Mouse (Mus musculus) CH12F3 (cell line): ENCODE results near the gene Slc25a22.
"Not testable (repeated sequence)": the region's sequence is repeated elsewhere in the genome, so short reads cannot be mapped to it uniquely, and the experiment has no call there.

Source experiments
- in situ Hi-C: fragments of 300-500 bp; cut with MboI; formaldehyde crosslinking; loops from 2 replicates; pipeline ENCODE4 v1.14.3; 2020; ENCODE audit warnings: low sequenced_read_pairs

Slc25a22 gene

GRCm38 (mm10) chr7:141459301-141459711 lies 21.6 kb upstream of the Slc25a22 start:
- in situ Hi-C loops: no loop called here

GRCm38 (mm10) chr7:141458661-141459060 lies 21.0 kb upstream of the Slc25a22 start:
- in situ Hi-C loops: no loop called here

GRCm38 (mm10) chr7:141457986-141458660 lies 20.4 kb upstream of the Slc25a22 start:
- in situ Hi-C loops: no loop called here

- in situ Hi-C loops: no loop called here
Measured at GRCm38 (mm10) chr7:141457236-141457635, 19.5 kb upstream of the Slc25a22 start.

- in situ Hi-C loops: no loop called here
Measured at GRCm38 (mm10) chr7:141456739-141457138, 19.0 kb upstream of the Slc25a22 start.

DNA sequence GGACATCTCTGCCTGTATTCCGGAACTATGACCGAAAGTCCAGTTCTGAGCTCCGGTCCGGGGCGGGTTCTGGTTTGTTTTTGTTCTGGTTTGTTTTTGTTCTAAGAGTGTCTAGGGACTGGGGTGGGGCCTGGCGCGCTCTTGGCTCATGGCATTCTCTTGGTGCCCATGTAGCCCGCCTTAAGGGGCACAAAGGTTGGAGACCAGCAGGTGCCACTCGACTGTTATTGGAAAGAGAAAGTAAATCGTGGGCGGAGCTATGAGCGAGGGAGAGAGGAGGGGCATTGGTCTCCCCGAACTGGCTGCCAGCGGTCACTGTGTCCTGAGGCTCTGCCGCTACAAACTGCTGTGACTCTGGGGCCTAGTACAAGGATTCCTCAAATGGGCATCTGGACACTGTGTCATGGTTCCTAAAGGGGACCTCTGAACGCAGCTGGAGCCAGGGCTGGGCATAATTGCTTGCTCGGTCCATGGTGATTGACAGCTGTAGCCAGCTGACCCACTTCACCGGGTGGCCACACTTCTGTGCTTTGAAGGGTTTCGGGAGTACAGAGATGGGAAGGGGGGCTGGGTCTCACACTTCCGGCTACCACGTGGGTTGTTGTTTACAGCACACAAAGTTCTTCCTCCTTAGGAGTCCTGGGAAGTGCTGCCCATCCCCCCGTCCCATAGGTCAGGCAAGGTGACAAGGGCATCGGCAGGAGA lies 18.1 kb upstream of the Slc25a22 start:
- in situ Hi-C loops: no loop called here

GRCm38 (mm10) chr7:141454967-141455551 lies 17.4 kb upstream of the Slc25a22 start, which contains the start of gene Pnpla2:
Gene Pnpla2 (plus strand): TSS chr7:141455198.
- in situ Hi-C loops: no loop called here

DNA sequence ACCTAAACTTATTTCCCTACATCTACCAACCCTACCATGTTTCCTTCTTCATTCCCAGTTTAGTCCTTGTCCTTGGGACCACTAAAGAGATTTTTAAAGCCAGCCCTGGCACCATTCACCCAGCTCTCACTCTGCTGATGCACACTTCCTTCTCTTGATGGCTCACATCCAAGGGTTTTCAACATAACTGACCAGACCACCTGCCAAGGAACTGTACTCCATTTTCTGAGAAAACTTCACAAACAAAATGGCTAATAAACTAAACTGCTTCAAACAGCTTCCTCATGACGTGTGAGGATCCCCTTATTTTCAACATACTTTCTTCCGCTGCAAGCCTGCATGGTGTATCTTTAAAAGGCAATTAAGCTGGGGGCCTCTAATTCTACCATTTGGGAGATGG lies 15.9 kb upstream of the Slc25a22 start:
- in situ Hi-C loops: no loop called here

DNA sequence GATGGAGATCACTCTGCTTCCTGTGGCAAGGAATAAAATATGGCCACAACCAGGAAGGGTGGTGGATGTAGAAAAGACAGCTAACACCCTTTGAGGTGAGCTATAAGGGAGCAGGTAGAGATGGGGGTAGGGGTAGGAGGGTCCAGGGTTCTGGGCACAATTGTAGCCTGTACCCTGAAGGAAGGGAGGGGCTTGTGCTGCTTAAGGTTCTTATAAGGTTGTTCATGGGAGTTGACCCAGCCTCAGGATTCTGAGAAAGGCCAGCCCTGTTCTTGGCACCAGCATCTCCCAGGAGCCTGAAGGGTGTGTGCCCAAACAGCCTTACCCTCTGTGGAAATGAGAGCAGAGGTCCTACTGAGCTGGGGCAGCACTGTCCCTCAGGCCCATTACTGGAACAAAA lies 14.2 kb upstream of the Slc25a22 start:
- in situ Hi-C loops: no loop called here

DNA sequence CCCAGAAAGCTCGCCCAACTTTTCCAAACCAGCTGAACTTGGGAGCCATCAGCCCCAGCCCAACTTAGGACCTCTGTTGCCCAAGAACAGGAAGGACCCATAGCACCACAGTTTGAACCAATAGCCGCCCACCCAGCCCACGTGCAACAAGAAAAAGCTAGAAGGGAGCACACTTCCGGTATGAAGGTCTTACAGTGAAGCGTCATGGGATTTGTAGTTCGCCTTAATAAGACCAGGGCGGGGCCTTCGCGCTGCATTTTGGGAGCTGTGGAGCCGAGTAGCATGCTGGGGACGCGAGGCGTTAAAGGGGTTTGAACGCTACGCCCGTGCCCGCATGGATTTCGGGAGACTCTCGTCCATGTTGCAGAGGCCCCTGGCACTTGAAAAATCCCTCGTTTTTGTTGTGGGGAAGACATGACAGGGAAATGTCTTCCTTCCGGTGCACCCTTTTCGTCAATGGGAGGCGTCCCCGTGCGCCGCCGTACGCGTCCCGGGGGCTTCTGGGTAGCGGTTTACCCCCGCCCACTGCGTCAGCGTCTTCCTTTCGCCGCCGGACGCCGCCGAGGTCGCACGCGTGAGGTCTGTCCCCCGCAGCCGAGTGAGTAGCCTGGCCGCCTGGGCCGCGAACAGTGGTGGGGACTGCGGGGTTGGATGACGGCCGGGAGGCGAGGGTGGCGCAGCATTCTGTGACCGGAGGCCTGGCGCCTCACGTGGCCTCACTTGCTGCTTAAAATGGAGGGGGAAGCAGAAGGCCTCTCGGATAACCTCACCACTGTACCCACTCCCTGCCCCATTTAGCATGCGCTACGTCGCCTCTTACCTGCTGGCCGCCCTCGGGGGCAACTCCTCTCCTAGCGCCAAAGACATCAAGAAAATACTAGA lies 9.7 kb upstream of the Slc25a22 start, which contains the start of gene Rplp2:
Gene Rplp2, plus strand, starts transcription at position 261 of the 882 bp plus-strand sequence.
- in situ Hi-C loops: no loop called here

DNA sequence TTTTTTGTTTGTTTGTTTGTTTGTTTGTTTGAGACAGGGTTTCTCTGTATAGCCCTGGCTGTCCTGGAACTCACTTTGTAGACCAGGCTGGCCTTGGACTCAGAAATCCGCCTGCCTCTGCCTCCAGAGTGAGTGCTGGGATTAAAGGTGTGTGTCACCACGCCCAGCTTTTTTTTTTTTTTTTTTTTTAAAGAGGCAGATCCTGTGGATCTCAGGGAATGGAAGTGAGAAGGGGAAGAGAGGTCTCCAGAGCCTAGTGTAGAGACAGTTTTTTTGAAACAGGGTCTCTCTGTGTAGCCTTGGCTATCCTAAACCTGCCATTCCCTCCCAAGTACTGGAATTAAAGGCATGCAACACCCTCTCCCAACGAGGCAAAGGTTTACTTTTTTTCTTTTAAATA lies 8.7 kb upstream of the Slc25a22 start:
- in situ Hi-C loops: not testable (repeated sequence)

- in situ Hi-C loops: no loop called here
Measured at GRCm38 (mm10) chr7:141443828-141444237, 6.1 kb upstream of the Slc25a22 start, which contains the start of gene Pidd1. Gene Pidd1 (minus strand): TSS chr7:141444025.

- in situ Hi-C loops: no loop called here
Measured at GRCm38 (mm10) chr7:141443081-141443821, 5.6 kb upstream of the Slc25a22 start.

DNA sequence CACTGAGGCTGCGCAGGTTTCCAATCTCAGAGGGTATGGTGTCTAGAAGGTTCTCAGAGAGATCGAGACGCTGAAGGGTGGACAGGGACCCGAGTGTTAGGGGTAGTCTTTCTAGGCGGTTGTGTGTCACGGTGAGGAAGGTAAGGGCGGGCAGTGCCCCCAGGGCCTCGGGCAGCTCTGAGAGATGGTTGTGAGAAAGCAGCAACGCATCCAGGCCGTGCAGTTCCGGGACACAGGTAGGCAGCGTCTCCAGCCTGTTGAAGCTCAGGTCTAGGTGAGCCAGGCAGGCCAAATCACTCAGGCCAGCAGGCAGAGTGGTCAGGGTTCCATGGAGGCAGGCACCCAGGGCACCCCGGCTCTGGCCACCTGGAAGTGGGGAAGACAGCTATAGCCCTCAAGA lies 4.5 kb upstream of the Slc25a22 start:
- in situ Hi-C loops: no loop called here

DNA sequence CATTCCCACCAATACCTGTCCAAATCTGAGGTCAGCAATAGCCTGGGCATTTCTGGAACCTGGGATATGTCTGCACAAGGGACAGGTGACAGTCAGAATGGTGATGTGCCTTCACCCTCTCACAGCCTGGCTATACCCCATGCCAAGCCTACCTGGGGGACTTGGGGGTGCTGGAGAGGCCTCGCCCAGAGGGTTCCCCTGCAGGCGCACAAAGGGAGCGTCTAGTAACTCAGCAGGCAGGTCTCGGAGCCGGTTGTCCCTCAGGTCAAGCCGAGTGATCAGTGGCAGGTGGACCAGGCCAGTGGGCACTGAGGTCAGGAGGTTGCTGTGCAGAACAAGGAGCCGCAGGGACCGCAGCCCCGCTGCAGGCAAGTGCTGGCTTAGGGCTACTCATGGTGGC lies 3.8 kb upstream of the Slc25a22 start:
- in situ Hi-C loops: no loop called here

DNA sequence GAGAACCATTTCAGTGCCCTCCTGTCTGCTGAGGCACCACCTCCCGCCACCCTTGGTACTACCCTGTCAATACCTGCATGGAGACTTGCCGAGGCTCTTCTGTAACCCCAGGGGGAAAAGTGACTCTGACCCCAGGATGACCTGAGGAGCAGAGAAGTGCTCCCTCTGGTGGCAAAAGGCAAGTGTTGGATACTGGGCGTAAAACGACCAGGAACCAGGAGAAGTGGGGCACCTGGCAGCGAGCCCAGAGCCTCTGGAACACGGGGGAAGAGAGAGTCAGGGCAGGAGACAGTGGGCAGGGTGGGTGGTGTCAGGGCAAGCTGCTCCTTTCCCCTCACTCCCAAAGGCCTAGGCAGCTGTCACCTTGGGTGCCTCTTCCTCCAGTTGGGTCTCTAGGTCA lies 2.9 kb upstream of the Slc25a22 start:
- in situ Hi-C loops: no loop called here

DNA sequence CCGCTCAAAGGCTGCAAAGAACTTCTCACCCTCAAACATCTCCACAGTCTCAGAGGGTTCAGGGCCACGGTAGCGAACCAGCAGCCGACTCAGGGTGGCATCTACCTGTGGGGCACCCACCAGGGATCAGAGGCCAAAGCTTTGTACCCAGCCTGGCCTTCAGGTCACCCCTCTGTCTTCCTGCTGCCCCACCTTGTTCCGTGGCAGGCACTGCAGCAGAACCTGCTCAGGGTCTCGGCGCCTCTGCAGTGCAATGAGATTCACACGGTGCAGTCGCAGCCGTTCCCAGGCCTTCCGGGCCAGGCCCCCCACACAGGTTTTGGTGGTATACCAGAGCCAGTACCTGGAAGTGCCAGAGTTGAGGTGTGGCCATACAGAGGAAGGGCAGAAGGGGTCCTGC lies 2.1 kb upstream of the Slc25a22 start:
- in situ Hi-C loops: no loop called here

DNA sequence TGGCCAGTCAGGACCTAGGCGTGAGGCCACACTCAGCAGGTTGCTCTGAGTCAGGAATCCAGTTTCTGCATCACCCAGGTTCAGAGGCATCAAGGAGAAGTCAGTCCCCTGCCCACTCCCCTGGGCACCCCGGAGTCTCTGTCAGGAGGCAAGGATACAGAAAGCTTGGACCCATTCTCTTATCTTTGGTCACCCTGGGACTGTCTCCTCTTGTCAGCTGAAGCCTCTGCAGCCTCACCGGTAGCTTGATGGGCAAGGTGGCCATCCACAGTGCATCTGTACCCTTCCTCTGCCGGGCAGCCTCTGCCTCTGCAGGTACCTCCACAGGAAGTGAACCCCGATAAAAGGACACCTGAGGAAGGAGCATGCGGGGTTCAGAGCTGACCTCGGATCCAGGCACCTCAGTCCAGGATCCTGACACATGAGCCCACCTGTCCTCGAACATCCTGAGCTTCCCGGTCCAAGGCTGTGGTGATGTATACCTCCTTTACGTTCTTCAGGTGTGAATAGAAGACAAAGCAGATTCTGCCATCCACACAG lies 1.5 kb upstream of the Slc25a22 start:
- in situ Hi-C loops: no loop called here

- in situ Hi-C loops: no loop called here
Measured at GRCm38 (mm10) chr7:141438201-141438968, 693 bp upstream of the Slc25a22 start.
